Mouse (Mus musculus): ENCODE data around the gene Gbf1.

GRCm38 (mm10) chr19:46110781-46111180, 41.5 kb upstream of the Gbf1 start:
- TF ChIP-seq POLR2A (IDR thresholded peaks at IDR 0.05; ENCODE audit: borderline replicate concordance, low read depth, low read length) (no peak), CTCF (IDR thresholded peaks at IDR 0.05; ENCODE audit: low read depth, low read length) (no peak)

Data from bone marrow macrophage, adult 2 months (primary cell).